Mouse (Mus musculus): ENCODE data around the gene Tcn2. TPM values are rescaled to one million over a fixed set of nuclear protein-coding genes. Genes with fewer than 3 reads are reported as not detected.

Tcn2 gene
- 162 and 213 TPM in 2 replicates for polyA plus RNA-seq (2012; rRNA removed; ENCODE audit: low replicate concordance)

GRCm38 (mm10) chr11:3931511-3932211 lies at the start of gene Tcn2:
Tcn2 (minus strand) TSS chr11:3932159.

DNA sequence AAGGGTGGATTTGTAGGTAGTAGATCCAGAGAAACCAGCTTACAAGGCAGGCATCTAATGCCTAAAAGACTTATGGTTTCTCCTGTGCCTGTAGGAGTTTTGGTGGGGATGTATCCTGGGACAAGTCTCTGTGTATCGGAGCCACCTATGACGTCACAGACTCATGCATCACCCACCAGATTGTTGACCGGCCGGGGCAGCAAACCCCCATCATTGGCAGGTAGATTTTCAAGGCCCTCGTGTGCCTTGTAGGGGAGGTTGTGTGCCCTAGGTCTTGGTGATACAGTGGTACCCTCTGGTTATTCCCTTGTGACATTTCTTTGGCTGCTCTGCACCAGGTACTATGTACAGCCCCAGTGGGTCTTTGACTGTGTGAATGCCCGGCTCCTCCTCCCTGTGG lies 44.7 kb upstream of the Tcn2 start, which contains the start of gene 4930556J24Rik:
Gene 4930556J24Rik, minus strand, starts transcription at position 101 of the 400 bp plus-strand sequence.

GRCm38 (mm10) chr11:3963610-3964415 lies 31.9 kb upstream of the Tcn2 start, which contains the start of gene Pes1:
Pes1 (plus strand) TSS chr11:3963975.

GRCm38 (mm10) chr11:3914109-3914840 lies 17.7 kb downstream of the Tcn2 start, which contains the start of gene Slc35e4:
Slc35e4 (minus strand) TSS chr11:3914664.

DNA sequence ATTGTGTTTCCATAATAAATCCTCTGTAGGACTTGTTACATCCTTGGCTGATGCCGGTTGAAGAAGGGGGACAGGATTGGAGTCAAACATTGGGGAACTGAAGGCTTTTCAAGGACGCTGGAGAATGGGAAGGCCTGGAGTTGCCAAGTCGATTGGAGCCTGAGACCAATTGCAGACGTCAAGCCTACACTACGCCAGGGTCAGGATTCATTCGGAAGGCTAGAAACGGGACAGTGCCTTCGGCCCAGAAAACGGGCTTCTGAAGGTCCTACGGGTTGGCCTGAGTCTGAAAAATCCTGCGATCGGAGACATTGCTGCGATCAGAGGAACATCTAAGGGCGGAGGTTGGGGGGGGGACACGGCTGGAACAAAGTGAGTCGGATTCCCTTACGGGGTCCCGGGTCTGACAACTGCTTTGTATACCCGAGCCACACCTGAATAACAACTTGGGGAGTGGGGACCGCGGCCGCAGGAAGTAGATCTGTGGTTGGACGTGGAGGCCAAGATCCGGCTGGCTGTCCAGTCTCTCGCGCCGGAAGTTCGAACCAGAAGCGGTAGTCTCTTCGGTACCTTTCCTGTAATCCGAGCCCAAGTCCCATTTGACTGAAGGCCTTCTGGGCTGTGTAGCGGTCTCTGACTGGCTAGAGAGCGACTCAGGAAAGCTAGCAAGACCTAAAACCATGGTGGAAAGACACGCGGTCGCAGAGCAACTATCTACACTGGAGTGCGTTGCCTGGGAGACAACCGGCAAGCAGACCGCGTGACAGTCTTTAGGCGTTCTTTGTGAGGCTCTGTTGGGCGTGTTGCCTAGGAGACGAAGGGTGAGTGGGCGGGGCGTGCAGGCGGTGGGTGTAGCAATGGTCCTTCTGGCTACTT lies 37.3 kb downstream of the Tcn2 start, which contains the start of the genes 4921536K21Rik and Dusp18:
Gene 4921536K21Rik, minus strand, starts transcription at position 693 of the 876 bp plus-strand sequence.
Gene Dusp18, plus strand, starts transcription at position 835 of the 876 bp plus-strand sequence.

Other genes with a start within 250 kb of the Tcn2 start
- 1.2 and 1.5 TPM in 2 replicates for gene Osbp2, start 68.3 kb downstream of the Tcn2 start, polyA plus RNA-seq (2012; rRNA removed; ENCODE audit: low replicate concordance)
- 0.43 and 0.80 TPM in 2 replicates for gene 4921536K21Rik, start 37.1 kb downstream of the Tcn2 start, polyA plus RNA-seq (2012; rRNA removed; ENCODE audit: low replicate concordance)
- 5.6 and 12.9 TPM in 2 replicates for gene Dusp18, start 36.9 kb downstream of the Tcn2 start, polyA plus RNA-seq (2012; rRNA removed; ENCODE audit: low replicate concordance)
- gene Slc35e4, start 17.5 kb downstream of the Tcn2 start, polyA plus RNA-seq (2012; rRNA removed; ENCODE audit: low replicate concordance): 16.3 and 20.2 TPM in 2 replicates
- gene Pes1, start 31.8 kb upstream of the Tcn2 start, polyA plus RNA-seq (2012; rRNA removed; ENCODE audit: low replicate concordance): 34.4 and 53.7 TPM in 2 replicates
- not detected in 2 replicates for gene 4930556J24Rik, start 44.6 kb upstream of the Tcn2 start, polyA plus RNA-seq (2012; rRNA removed; ENCODE audit: low replicate concordance)
- gene Gal3st1, start 51.5 kb upstream of the Tcn2 start, polyA plus RNA-seq (2012; rRNA removed; ENCODE audit: low replicate concordance): 3.1 and 3.5 TPM in 2 replicates
- 3.5 and 6.9 TPM in 2 replicates for gene Sec14l4, start 99.3 kb upstream of the Tcn2 start, polyA plus RNA-seq (2012; rRNA removed; ENCODE audit: low replicate concordance)
- 0.37 TPM in 1 of 2 replicates, not detected in the other for gene Sec14l3, start 132.7 kb upstream of the Tcn2 start, polyA plus RNA-seq (2012; rRNA removed; ENCODE audit: low replicate concordance)
- 18.0 and 28.1 TPM in 2 replicates for gene Mtfp1, start 163.3 kb upstream of the Tcn2 start, polyA plus RNA-seq (2012; rRNA removed; ENCODE audit: low replicate concordance)
- gene Sec14l2, start 191.3 kb upstream of the Tcn2 start, polyA plus RNA-seq (2012; rRNA removed; ENCODE audit: low replicate concordance): 2.4 and 3.5 TPM in 2 replicates
- gene Rnf215, start 203.0 kb upstream of the Tcn2 start, polyA plus RNA-seq (2012; rRNA removed; ENCODE audit: low replicate concordance): 25.3 and 38.1 TPM in 2 replicates
- 9.1 and 11.0 TPM in 2 replicates for gene Ccdc157, start 228.1 kb upstream of the Tcn2 start, polyA plus RNA-seq (2012; rRNA removed; ENCODE audit: low replicate concordance)
- 25.9 and 37.9 TPM in 2 replicates for gene Sf3a1, start 228.2 kb upstream of the Tcn2 start, polyA plus RNA-seq (2012; rRNA removed; ENCODE audit: low replicate concordance)